Mouse (Mus musculus): Measurements from ENCODE around the gene 4931414P19Rik.

GRCm38 (mm10) chr14:54578063-54578462, 27.7 kb downstream of the 4931414P19Rik start:
- TF ChIP-seq CTCF (IDR thresholded peaks at IDR 0.05; ENCODE audit: low read depth) (peak; percentile 78), EP300 (IDR thresholded peaks at IDR 0.05; ENCODE audit: low read depth) (no peak)
